Mouse (Mus musculus): ENCODE data around the gene Ube2d3.
"Not testable (repeated sequence)": the region's sequence is repeated elsewhere in the genome, so short reads cannot be mapped to it uniquely, and the experiment has no call there.

Gene Ube2d3

DNA sequence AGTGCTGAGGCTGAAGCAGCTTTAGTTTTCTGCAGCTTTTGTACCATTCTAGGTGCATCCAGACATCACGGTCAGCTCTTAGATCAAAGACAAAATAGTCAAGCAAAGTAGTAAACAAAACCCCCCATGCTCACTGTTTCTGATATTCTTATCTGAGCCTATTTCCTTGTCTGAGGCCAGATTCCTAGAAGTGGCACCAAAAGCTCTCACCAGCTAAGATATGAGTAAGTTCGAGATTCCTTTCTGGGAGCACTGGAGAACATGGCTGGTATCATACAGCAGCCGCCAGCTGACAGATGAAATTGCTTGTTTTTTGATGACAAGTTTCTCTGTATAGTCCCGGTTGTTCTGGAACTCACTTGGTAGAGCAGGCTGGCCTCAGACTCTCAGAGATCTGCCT is 49.9 kb downstream of the Ube2d3 start:
- DNase-seq (ENCODE audit: low read depth in 1 of 2, low spot score in 2 of 2), result no peak

DNA sequence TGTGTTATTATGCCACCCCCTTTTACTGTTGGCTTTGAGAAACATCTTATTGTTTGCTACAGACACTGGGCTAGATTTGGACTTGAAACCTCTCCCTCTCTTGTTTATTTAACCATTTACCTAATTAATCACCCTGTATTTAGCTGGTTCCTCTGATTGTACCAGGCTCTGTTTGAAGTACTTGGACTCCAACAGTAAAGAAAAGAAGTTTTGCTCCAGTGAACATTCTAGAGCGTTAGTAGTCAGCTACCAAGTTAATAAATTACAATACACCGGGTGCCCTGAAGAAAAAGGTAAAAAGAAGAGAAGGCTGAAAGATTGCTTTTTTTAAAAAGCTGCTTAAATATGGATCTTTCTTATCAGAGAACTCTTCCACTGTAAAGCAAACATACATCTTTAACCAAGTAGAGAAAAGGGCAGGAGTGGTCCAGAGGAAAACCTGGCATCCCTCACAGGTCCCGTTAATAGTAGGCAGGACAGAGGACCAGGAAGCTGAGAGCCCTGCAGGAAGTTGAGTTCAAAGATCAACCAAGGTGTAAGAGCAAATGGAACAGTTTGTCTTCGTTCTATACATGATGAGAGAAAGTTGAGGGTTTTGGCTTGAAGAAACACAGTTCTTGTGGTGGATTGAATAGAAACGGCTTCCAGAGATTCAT is 52.0 kb downstream of the Ube2d3 start:
- DNase-seq (ENCODE audit: low read depth in 1 of 2, low spot score in 2 of 2), result no peak

DNA sequence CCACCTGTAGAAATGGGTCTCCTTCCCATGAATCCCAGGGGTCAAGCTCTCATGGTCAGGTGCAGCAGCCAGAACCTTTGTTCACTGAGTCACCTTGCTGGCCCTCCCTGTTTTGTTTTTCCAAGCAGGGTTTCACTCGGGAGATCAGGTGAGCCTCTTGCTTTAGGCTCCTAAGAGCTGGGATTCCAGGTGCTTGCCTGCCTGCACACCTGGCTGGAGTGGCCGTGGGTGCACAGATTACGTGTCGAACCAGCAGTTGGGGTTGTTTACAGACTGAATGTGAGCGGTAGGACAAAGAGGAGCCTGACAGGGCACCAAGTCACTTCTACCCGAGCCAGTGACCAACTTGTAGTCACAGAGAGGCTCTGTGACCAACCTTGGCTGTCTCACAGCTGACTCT is 53.2 kb downstream of the Ube2d3 start:
- no peak for DNase-seq (ENCODE audit: low read depth in 1 of 2, low spot score in 2 of 2)

DNA sequence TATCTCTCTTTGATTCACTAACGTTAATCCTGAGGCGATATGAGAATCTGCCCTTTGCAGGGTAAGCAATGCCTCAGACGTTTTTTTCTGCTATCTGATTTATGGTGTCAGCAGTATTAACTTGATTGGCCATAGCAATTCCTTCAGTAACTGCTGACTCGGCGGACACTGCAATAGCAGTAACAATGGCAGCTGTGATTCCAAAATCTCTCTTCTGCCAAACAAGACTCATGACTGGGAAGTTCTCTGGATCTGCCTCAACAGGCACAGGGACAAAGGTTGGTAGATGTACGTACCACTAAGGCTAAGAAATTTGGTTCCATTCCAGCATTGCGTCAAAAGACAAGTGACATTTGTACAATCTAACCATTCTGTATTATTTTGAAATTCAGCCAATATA is 55.4 kb downstream of the Ube2d3 start:
- DNase-seq (ENCODE audit: low read depth in 1 of 2, low spot score in 2 of 2), result not testable (repeated sequence)

DNA sequence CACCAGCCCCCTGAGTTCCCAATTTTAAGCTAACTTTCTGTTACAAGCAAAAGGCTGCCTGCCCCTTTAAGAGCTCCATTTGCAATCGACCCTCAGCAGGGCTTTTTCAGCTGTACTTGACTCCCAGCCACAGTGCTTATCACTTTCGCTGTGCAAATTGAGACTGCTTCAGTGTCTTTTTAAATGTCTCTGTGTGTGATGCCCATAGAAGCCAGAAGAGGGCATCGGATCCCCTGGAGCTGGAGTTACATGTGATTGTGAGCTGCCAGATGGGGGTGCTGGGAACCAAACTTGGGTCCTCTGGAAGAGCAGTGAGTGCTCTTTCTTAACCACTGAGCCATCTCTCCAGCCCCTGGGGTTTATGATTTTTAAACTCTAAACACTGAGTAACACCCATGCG is 60.0 kb downstream of the Ube2d3 start:
- DNase-seq (ENCODE audit: low read depth in 1 of 2, low spot score in 2 of 2), result not testable (repeated sequence)

DNA sequence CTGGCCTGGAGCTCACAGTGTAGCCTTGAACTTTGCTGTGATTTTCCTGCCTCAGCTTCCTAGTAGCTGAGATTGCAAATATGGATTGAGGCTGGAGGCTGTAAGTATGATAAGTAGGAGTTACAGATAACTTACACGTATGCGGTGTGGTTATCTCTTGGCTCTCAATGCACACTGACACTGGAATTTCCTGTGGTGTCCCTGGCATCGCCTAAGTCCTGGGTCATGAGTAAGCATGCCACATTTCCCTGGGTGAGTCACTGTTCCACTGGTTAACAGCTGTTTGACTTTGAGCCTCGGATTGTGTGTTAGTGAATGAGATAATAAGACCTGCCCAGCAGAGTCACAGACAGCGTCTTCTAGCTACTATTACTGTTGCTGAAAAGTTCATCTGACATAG is 60.9 kb downstream of the Ube2d3 start:
- no peak for DNase-seq (ENCODE audit: low read depth in 1 of 2, low spot score in 2 of 2)

DNA sequence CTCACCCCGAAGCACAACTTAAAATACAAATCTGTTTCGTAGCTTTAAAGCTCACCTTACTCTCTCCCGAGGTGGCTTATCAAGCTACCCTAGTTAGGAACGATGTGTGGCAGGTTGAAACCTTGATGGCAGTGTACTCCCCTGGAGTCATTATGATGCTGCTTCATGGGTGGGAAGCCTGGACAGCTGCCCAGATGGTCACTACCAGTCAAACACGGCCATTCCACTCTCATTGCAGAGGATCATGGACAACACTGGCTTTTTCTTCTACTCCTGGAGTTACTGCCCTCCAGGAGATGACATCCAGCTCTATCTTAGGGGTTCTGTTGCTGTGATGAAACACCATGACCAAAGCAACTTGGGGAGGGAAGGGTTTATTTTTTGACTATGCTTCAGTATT is 65.2 kb downstream of the Ube2d3 start:
- DNase-seq (ENCODE audit: low read depth in 1 of 2, low spot score in 2 of 2), result no peak

DNA sequence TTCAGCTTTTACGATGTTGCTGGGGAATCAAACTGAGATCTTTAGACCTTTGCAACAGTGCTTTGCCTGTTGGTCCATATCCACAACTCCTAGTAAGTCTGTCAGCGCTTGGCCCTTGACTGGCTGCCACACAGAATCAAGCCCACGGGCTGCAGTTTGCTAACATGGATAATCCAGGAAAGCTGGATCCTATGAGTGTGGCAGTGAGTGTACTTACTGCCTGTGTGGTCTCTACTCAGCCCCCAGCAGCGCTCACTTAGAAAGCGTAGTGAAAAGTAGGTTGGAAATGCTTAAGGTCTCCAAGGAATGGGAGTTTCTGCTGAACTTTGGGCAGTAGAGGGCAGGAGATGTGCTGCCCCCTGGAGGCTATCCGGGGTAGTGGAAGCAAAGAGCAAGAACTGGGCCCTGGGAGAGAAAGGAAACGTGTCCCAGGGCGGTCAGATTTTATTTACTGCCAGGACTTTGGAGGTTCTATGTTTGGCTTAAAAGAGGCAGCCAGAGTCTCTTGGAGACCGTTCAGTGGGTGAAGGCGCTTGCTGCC is 67.5 kb downstream of the Ube2d3 start:
- DNase-seq (ENCODE audit: low read depth in 1 of 2, low spot score in 2 of 2), result peak; percentile 22 to 40

DNA sequence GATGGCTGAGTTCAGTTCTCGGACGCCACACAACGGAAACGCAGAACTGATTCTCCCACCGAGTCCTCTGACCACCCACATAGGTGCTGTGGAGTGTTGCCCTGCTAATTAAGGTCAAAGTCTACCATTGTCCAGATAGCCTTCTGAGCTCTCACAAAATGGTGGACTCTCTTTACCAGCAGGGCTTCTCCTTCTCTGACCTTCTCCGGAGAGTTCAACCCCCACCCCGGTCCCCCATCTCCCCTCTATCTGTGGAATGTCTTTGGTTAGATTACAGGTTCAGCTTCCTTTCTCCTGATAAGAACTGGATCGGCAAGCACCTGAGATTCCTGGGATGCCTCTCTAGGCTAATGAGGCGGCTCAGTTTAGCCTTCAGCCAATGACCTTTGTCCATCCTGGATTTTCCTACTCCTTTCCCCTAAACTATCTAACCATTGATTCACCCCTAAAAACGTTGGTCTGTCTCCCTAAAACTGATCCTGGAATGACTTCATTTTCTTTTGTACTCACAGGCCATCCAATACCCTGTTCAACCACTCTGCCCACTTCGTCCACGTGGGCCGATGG is 68.0 kb downstream of the Ube2d3 start:
- no peak for DNase-seq (ENCODE audit: low read depth in 1 of 2, low spot score in 2 of 2)

DNA sequence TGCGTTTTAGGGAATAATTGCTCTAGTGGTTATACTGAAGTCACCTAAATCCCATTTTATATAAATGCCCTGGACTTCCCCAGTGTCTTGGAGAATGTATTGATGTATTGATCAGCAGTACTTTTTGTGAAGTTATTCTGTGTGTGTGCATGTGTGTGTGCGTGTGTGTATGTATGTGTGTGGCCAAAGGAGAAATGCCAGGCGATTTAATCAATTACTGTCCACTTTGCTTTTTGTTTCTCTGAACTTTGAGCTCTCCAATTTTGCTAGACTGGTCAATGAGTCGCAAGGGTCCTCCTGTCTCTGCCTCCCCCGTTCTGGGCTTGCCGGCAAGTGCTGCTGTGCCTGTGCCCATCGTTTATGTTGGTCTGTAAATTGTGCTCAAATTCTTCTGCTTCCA is 69.6 kb downstream of the Ube2d3 start:
- DNase-seq (ENCODE audit: low read depth in 1 of 2, low spot score in 2 of 2), result no peak

DNA sequence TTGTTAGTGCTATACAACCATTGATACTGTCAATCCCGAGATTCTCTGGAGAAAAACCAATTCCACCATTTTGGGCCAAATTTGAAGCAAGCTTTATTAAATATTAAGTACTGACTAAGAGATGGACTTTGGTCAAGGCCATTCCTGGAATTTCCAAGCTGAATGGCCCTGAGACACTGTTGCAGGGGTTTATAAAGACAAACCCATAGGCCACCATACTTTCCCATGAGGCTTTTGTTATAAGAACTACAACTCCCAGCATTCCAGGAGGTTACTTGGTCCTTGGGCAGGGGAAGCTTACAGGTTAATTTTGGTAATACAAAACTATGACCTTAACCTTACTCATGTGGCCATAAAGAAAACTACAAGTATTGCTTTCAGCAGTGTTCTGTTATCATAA is 70.2 kb downstream of the Ube2d3 start:
- no peak for DNase-seq (ENCODE audit: low read depth in 1 of 2, low spot score in 2 of 2)

DNA sequence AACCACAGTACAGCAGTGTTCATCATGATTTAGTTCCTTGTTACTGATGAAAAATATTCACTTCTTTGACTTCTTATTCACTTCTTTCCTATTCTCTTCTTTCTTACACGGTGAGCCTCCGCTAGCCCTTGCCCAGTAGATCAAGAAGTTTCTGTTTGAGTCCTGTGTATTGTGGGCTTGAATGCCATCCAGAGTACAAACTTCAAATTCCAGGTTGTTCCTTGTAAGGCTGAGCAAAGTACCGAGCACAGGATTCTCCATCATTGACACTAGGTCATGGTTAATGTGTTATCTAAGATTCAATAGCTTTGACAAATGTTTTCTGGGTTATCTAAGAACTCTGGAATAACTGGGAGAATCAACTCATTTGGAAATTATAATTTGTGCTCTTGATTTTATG is 72.4 kb downstream of the Ube2d3 start:
- DNase-seq (ENCODE audit: low read depth in 1 of 2, low spot score in 2 of 2), result no peak

DNA sequence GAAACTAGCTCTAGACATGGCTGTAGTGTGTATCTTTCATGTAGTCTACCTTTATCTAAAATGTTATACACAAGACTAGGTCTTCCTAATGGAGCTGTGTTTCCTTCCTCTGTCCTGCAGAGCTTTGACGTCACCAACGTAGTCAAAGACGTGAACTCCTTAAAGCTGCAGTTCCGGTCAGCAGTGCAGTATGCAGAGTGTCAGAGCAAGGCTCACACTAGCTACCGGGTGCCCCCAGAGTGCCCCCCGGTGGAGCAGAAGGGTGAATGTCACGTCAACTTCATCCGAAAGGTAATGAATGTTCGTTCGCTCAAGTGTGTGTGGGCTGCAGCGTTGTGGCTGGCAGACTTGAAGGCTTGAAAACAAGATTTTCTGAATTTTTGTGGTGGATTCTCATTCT is 73.7 kb downstream of the Ube2d3 start:
- DNase-seq (ENCODE audit: low read depth in 1 of 2, low spot score in 2 of 2), result no peak

DNA sequence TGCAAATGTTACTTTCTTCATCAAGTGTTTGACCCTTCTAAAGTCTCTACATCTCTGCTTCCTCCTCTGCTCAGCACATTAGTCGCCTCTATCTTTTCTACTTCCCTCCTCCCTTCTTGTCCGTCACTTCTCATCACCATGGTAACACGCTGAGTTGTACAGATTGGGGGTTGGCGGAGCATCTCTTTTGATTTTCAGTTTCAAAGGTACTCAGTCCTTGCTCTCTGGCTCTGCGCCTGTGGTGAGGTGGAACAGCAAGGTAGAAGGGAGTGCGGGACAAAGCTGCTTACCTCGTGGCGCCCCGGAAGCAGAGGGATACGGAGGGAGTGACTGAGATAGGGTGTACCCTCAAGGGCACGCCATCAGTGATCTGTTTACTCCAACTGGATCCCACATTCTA is 75.3 kb downstream of the Ube2d3 start:
- DNase-seq (ENCODE audit: low read depth in 1 of 2, low spot score in 2 of 2), result no peak

DNA sequence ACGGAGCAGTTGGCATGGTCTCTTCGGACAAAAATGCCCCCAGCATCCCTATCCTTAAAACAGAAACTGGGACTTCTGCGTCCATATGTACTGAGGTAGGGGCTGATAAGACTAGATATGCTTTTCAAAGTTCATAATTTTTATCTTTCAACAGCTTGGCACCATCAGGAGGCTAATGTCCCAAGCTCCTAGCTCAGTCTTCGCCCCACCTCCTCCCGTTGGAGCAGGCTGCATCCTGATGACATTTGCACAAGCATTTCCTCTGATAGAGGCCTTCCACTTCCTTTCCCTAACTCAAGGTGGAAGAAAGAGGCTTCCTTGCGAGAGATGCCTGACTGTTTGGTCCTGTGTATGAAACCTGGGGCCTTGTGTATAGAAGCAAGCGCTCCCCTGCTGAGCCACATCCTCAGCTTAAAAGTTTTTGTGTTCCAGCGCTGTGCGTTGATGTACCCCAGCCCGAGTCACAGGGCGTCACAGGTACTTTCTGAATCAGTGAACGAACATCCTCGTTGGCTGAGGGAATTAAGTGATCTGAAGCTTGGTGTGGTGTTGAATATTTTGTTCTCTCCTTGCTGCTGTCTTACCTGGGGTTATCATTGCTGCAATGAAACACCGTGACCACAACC is 76.0 kb downstream of the Ube2d3 start:
- no peak for DNase-seq (ENCODE audit: low read depth in 1 of 2, low spot score in 2 of 2)

DNA sequence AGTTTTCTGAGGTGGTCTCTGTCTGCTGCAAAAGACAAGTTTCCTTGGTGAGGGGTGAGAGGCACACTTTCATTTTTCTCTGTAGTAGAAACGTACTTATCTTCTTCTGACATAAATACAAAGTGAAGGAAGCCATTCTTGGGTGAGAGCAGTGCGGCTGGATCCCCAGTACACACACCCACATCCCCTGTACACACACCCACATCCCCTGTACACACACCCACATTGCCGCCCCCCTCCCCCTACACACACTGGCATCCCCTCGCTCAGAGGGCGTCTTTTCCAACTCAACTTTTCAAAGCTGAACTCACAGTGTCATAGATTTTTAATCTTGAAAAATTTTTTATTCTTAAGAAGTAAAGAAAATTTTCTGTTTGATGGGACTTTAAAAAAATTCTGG is 77.3 kb downstream of the Ube2d3 start:
- DNase-seq (ENCODE audit: low read depth in 1 of 2, low spot score in 2 of 2), result no peak

DNA sequence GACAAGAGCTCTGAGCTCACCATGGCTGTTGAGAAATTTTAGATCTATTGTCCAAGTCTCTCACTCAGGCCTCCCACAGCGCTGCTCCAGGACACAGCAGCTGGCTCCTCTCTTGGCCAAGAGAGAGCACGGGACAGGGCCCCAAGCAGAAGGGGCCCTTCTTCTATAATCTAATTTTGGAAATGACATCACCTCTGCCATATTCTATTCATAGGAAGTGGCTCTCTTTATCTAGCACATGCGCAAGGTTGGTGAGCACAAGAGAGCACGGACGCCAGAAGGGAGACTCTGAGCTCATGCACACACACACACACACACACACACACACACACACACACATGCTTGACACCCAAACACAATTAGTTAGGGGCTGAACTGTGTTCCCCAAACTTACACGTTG is 78.9 kb downstream of the Ube2d3 start:
- no peak for DNase-seq (ENCODE audit: low read depth in 1 of 2, low spot score in 2 of 2)
